Mouse (Mus musculus) MEL (cell line): ENCODE results near the gene Lrrc49. TPM values are rescaled to one million over a fixed set of nuclear protein-coding genes. Genes with fewer than 3 reads are reported as not detected.

ENCODE experiments used
- DNase-seq: peaks from one replicate; pipeline ENCODE4 v3.0.0; 2011; ENCODE audit warnings: low read depth, low spot score
- H3K27ac ChIP-seq: 2 replicates; pipeline ENCODE4 v1.5.1; 2012; ENCODE audit warnings: low read depth, mild to moderate bottlenecking, control low read depth, low read length, moderate library complexity; ENCODE audit not compliant: control insufficient read depth
- H3K27me3 ChIP-seq, 2 experiments: fragments of 150-350 bp in 1 of 2; sonication (generic) in 1 of 2; 2 replicates each; pipeline ENCODE4 v1.6.1; 2012; ENCODE audit warnings: low read length in 2 of 2, mild to moderate bottlenecking in 2 of 2, improper control_type of control experiment in 1 of 2, moderate library complexity in 1 of 2; ENCODE audit not compliant: insufficient read depth in 2 of 2, control insufficient read depth in 1 of 2
- H3K36me3 ChIP-seq, 2 experiments: 2 replicates each; pipeline ENCODE4 v1.6.1; 2012 to 2014; ENCODE audit warnings: low read length in 2 of 2, improper control_type of control experiment in 1 of 2, inconsistent platforms in 1 of 2, mild to moderate bottlenecking in 1 of 2; ENCODE audit not compliant: insufficient read depth in 2 of 2, control insufficient read depth in 1 of 2
- H3K4me1 ChIP-seq, 2 experiments: fragments of 150-350 bp in 1 of 2; sonication (generic) in 1 of 2; 2 replicates each; pipeline ENCODE4 v1.6.1; 2012; ENCODE audit warnings: low read length in 2 of 2, improper control_type of control experiment in 1 of 2, mild to moderate bottlenecking in 1 of 2; ENCODE audit not compliant: insufficient read depth in 2 of 2, control insufficient read depth in 1 of 2
- H3K4me3 ChIP-seq, 2 experiments: fragments of 150-350 bp in 1 of 2; sonication (generic) in 1 of 2; 2 replicates each; pipeline ENCODE4 v1.5.1; 2012; ENCODE audit warnings: low read depth in 2 of 2, low read length in 2 of 2, mild to moderate bottlenecking in 2 of 2, moderate library complexity in 2 of 2, control low read depth in 1 of 2, improper control_type of control experiment in 1 of 2; ENCODE audit not compliant: control insufficient read depth in 1 of 2, insufficient read depth in 1 of 2
- H3K79me2 ChIP-seq: 2 replicates; pipeline ENCODE4 v1.6.1; 2012; ENCODE audit warnings: mild to moderate bottlenecking, low read length, moderate library complexity; ENCODE audit not compliant: control insufficient read depth, poor library complexity, insufficient read depth
- H3K9ac ChIP-seq: 2 replicates; pipeline ENCODE4 v1.6.1; 2012; ENCODE audit warnings: low read depth, mild to moderate bottlenecking, control low read depth, low read length, moderate library complexity; ENCODE audit not compliant: control insufficient read depth, poor library complexity, severe bottlenecking
- H3K9me3 ChIP-seq: fragments of 150-350 bp; sonication (generic); replicated peaks from 2 replicates; pipeline ENCODE4 v1.6.1; 2012; ENCODE audit warnings: mild to moderate bottlenecking, low read length, improper control_type of control experiment, moderate library complexity; ENCODE audit not compliant: insufficient read depth
- BHLHE40 ChIP-seq: IDR thresholded peaks from 2 replicates; pipeline ENCODE4 v1.6.1; 2012; ENCODE audit warnings: low read depth, mild to moderate bottlenecking, inconsistent platforms, low read length, improper control_type of control experiment, borderline replicate concordance
- GATA1 ChIP-seq: IDR thresholded peaks from 2 replicates; pipeline ENCODE4 v1.6.1; 2011; ENCODE audit warnings: low read depth, low read length, improper control_type of control experiment
- JUND ChIP-seq: IDR thresholded peaks from 2 replicates; pipeline ENCODE4 v1.6.1; 2011; ENCODE audit warnings: low read depth, mild to moderate bottlenecking, improper control_type of control experiment, low read length
- MXI1 ChIP-seq: IDR thresholded peaks from 2 replicates; pipeline ENCODE4 v1.6.1; 2011; ENCODE audit warnings: mild to moderate bottlenecking, low read depth, low read length, improper control_type of control experiment
- MYB ChIP-seq: IDR thresholded peaks from 2 replicates; pipeline ENCODE4 v1.6.1; 2011; ENCODE audit warnings: mild to moderate bottlenecking, low read depth, low read length, improper control_type of control experiment
- RAD21 ChIP-seq: IDR thresholded peaks from 2 replicates; pipeline ENCODE4 v1.6.1; 2011; ENCODE audit warnings: mild to moderate bottlenecking, low read depth, low read length, improper control_type of control experiment
- TBP ChIP-seq: IDR thresholded peaks from 2 replicates; pipeline ENCODE4 v1.8.0; 2011; ENCODE audit warnings: low read depth, low read length, improper control_type of control experiment
- TCF12 ChIP-seq: IDR thresholded peaks from 2 replicates; pipeline ENCODE4 v1.6.1; 2014; ENCODE audit warnings: low read depth, mild to moderate bottlenecking, inconsistent platforms, low read length, improper control_type of control experiment, moderate library complexity
- ZC3H11A ChIP-seq: IDR thresholded peaks from 2 replicates; pipeline ENCODE4 v1.6.1; 2012; ENCODE audit warnings: low read depth, mild to moderate bottlenecking, inconsistent platforms, low read length, improper control_type of control experiment
- ZKSCAN1 ChIP-seq: IDR thresholded peaks from 2 replicates; pipeline ENCODE4 v1.6.1; 2012; ENCODE audit warnings: low read depth, mild to moderate bottlenecking, inconsistent platforms, low read length, improper control_type of control experiment, moderate library complexity
- polyA plus RNA-seq, 2 experiments: library from polyadenylated mRNA; stranded (reverse) in 1 of 2; unstranded in 1 of 2; fragments of >175 nt in 1 of 2; fragments of >200 nt in 1 of 2; gene quantifications; 2 replicates each; pipeline versions ENCODE4 v1.2.1 to v1.2.4; 2012; ENCODE audit warnings: low replicate concordance in 2 of 2, low read depth in 1 of 2; ENCODE audit not compliant: insufficient read length in 2 of 2, insufficient read depth in 1 of 2, missing spikeins in 1 of 2
- total RNA-seq: library from RNA; depleted of rRNA; stranded (reverse); fragments of 300-350 nt; gene quantifications from 2 replicates; pipeline ENCODE4 v1.2.3, GENCODE M21; 2012

The Lrrc49 gene
- total and polyA plus RNA-seq, 3 experiments = 2.7 to 5.5 TPM; not detected in 1

- H3K27me3 ChIP-seq = no peaks in the 10 kb centered on the region; a peak in 1 of 4 replicates
- no peak overlapping the region for H3K4me3 ChIP-seq
- TF ChIP-seq BHLHE40 = no peak
- TF ChIP-seq ZKSCAN1 = no peak
- no peak for TF ChIP-seq MYB
- no peak for TF ChIP-seq MXI1
- no peak for TF ChIP-seq RAD21
- no peak for TF ChIP-seq JUND
- no peak for TF ChIP-seq GATA1
- TF ChIP-seq TCF12 = no peak
- H3K9me3 ChIP-seq = no peaks in the 10 kb centered on the region
- no peak overlapping the region for H3K27ac ChIP-seq
- H3K4me1 ChIP-seq = peaks cover 3 to 25% of the 10 kb centered on the region in 2 experiments
- DNase-seq = no peak
- H3K9ac ChIP-seq = no peak overlapping the region
- H3K36me3 ChIP-seq = peaks cover 0 to 17% of the 10 kb centered on the region in 2 experiments; a peak in 2 of 4 replicates
- no peaks in the 10 kb centered on the region for H3K79me2 ChIP-seq
Measured at GRCm38 (mm10) chr9:60543422-60544015, 144.4 kb downstream of the Lrrc49 start.

DNA sequence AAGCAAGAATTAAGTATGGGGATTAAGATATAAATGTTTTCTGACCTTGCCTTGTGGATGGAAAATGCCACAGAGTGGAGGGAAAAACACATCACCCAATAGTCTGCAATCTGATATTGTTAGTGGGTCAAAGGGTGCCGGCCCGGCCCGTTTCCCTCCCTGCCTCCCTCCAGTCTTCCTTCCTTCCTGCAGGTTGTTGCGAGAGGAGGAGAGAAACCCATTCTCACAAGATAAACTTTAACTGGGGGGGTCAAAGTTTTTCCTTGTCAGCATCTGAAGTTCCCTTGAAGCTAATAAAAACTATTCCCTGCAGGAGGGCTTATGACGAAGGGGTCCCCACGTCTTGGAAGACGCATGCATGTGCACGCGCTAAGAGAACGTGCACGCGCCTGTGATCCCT is 157.6 kb downstream of the Lrrc49 start:
- Histone ChIP-seq H3K36me3 (no peaks in the 10 kb centered on the region), H3K4me3 (no peak overlapping the region), H3K27me3 (no peaks in the 10 kb centered on the region; a peak in 1 of 4 replicates), H3K27ac (no peak overlapping the region), H3K9ac (no peak overlapping the region), H3K79me2 (no peaks in the 10 kb centered on the region), H3K9me3 (no peaks in the 10 kb centered on the region), H3K4me1 (no peaks in the 10 kb centered on the region)
- no peak for DNase-seq
- no peak for TF ChIP-seq TBP

GRCm38 (mm10) chr9:60529348-60530243 is 158.4 kb downstream of the Lrrc49 start:
- Histone ChIP-seq H3K9me3 (no peaks in the 10 kb centered on the region), H3K4me1 (no peaks in the 10 kb centered on the region), H3K27ac (no peak overlapping the region), H3K27me3 (no peaks in the 10 kb centered on the region; a peak in 1 of 4 replicates), H3K9ac (no peak overlapping the region), H3K79me2 (no peaks in the 10 kb centered on the region), H3K36me3 (no peaks in the 10 kb centered on the region), H3K4me3 (no peak overlapping the region)
- DNase-seq = no peak
- TF ChIP-seq TCF12 (no peak), ZC3H11A (no peak), TBP (no peak)
